Mouse (Mus musculus): ENCODE measurements at regions not wholly inside any gene's neighbourhood (a gene's known extent, or its start where the extent isn't known, plus 50 kb on each side); places are given as distances from the start of the nearest gene placed in this dataset.
"Not testable (repeated sequence)": the region's sequence is repeated elsewhere in the genome, so short reads cannot be mapped to it uniquely, and the experiment has no call there.

- not testable (repeated sequence) for H3K27ac ChIP-seq; H3K36me3 ChIP-seq; H3K27me3 ChIP-seq; H3K4me3 ChIP-seq (replicated peaks); H3K9ac ChIP-seq (replicated peaks); H3K4me2 ChIP-seq (replicated peaks); ATAC-seq; H3K4me1 ChIP-seq (replicated peaks); H3K9me3 ChIP-seq
- WGBS = 42% methylated on average over 1 of the region's 1 CpGs
Observed at GRCm38 (mm10) chrX:82249456-82249855, 699.2 kb upstream of the Dmd start.

- H3K27ac ChIP-seq; H3K4me1 ChIP-seq (replicated peaks); H3K36me3 ChIP-seq; H3K9ac ChIP-seq (replicated peaks); ATAC-seq; H3K27me3 ChIP-seq; H3K4me2 ChIP-seq (replicated peaks); H3K9me3 ChIP-seq; H3K4me3 ChIP-seq (replicated peaks): not testable (repeated sequence)
- WGBS = 71% methylated on average over 4 of the region's 4 CpGs
Observed at GRCm38 (mm10) chrX:82282376-82282775, 666.3 kb upstream of the Dmd start.

- WGBS = 24% methylated on average over 18 of the region's 18 CpGs
- peak; percentile 40; the same call in 1 of the 2 replicates for ATAC-seq
- Histone ChIP-seq H3K36me3 (no peaks in the 10 kb centered on the region), H3K9ac (replicated peaks) (no peak overlapping the region; the same call in 1 of the 2 replicates), H3K4me3 (replicated peaks) (peak overlapping the region; percentile 31), H3K4me1 (replicated peaks) (no peaks in the 10 kb centered on the region), H3K4me2 (replicated peaks) (peak overlapping the region; percentile 51), H3K9me3 (no peaks in the 10 kb centered on the region), H3K27ac (no peak overlapping the region), H3K27me3 (no peaks in the 10 kb centered on the region)
Observed at GRCm38 (mm10) chrX:82310764-82311492, 637.7 kb upstream of the Dmd start.
